Comparison of ENCODE assay signal across 9 mouse cellular contexts in the genomic region with DNA sequence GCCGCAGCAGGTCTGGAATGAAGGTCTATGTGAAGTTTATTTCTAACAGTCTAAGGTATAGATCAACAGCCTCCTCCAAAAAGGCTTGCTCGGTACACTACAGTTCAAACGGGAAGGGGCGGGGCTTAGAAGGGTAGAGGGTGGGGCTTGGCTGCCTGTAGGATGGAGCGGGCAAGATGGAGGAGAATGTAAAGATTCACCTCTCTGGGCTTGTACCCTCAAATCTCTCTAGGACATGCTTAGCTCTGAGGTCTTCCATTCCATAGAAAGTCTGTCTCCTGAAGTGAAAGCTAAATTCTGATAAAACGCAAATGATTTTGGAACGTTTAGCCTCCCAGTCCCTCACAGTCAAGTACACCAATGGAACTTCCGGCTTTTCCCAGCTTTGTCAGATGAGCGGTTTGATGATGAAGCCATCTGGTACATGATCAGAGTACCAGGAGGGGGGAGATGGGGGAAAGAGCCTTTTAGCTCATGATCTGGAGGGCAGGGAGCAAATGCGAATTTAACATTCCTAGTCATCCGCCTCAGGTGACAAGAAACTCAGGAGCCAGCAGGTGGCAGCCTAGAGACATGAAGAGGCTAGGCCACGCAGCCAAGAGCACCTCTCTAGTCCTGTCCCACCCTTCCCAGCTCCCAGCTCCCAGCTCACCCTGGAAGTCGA. TPM values are rescaled to one million over a fixed set of nuclear protein-coding genes. Genes with fewer than 3 reads are reported as not detected.
DNase-seq lines count a peak whose midpoint lies in the region; ATAC-seq lines count a peak whose summit lies in the region.
"Had no signal": no experiment of that assay in that cellular context is flagged by ENCODE, and none has a peak within 500 bp of the region (broad histone marks: within the 10 kb centered on the region; RNA-seq: fewer than 3 reads in every experiment).

No protein-coding gene starts in this region.

- H3K27me3 ChIP-seq in embryonic facial prominence, embryonic 13.5 days = 0 out of 2 replicates have a peak, but pooled peaks cover 3% of the 10 kb centered on the region
- H3K27me3 ChIP-seq in heart, embryonic 14.5 days (ENCODE audit: control insufficient read depth, insufficient read depth, low read length) = peaks cover 15% of the 10 kb centered on the region; the same call in 1 of the 2 replicates
- H3K27me3 ChIP-seq in neural tube, embryonic 14.5 days (ENCODE audit: control insufficient read depth, insufficient read depth, low read length) = no peaks in the 10 kb centered on the region

- peak overlapping the region; percentile 57 for H3K4me2 ChIP-seq in embryonic facial prominence, embryonic 13.5 days
- H3K4me2 ChIP-seq in heart, embryonic 14.5 days (ENCODE audit: low read length) = peak overlapping the region; percentile 62
- peak overlapping the region; percentile 42; the same call in 1 of the 2 replicates for H3K4me2 ChIP-seq in neural tube, embryonic 14.5 days (ENCODE audit: low read depth, low read length)

- no peaks in the 10 kb centered on the region for H3K36me3 ChIP-seq in embryonic facial prominence, embryonic 13.5 days
- H3K36me3 ChIP-seq in heart, embryonic 14.5 days (ENCODE audit: control insufficient read depth, insufficient read depth, low read length) = no peaks in the 10 kb centered on the region
- no peaks in the 10 kb centered on the region for H3K36me3 ChIP-seq in neural tube, embryonic 14.5 days (ENCODE audit: control insufficient read depth, insufficient read depth, low read length)

- DNase-seq in CD4-positive, CD25-positive, alpha-beta regulatory T cell, adult 2 months (ENCODE audit: low read depth, low spot score) = peak; percentile 91
- peak; percentile 79 for DNase-seq in adrenal gland, postnatal 25 days
- peak; percentile 85 for DNase-seq in kidney, postnatal 14 days
- DNase-seq in lung, adult 18-20 months = peak; percentile 80 to 83
- peak; percentile 81 for DNase-seq in thymus, postnatal 0 days (ENCODE audit: low spot score)

- H3K9ac ChIP-seq in embryonic facial prominence, embryonic 13.5 days = peak overlapping the region; percentile 27; the same call in 1 of the 2 replicates
- H3K9ac ChIP-seq in heart, embryonic 14.5 days (ENCODE audit: low read length) = no peak overlapping the region
- peak overlapping the region; percentile 39; the same call in 1 of the 2 replicates for H3K9ac ChIP-seq in neural tube, embryonic 14.5 days (replicated peaks; ENCODE audit: low read depth, low read length)

- no peaks in the 10 kb centered on the region for H3K9me3 ChIP-seq in embryonic facial prominence, embryonic 13.5 days
- no peaks in the 10 kb centered on the region for H3K9me3 ChIP-seq in heart, embryonic 14.5 days (ENCODE audit: control insufficient read depth, low read length)
- H3K9me3 ChIP-seq in neural tube, embryonic 14.5 days (ENCODE audit: control insufficient read depth, low read length) = no peaks in the 10 kb centered on the region

- no peak overlapping the region for H3K27ac ChIP-seq in embryonic facial prominence, embryonic 13.5 days
- no peak overlapping the region for H3K27ac ChIP-seq in heart, embryonic 14.5 days (replicated peaks in 1 of 2; ENCODE audit: control insufficient read depth in 1 of 2, insufficient read depth in 1 of 2, low read depth in 2 of 2, low read length in 2 of 2)
- no peak overlapping the region for H3K27ac ChIP-seq in neural tube, embryonic 14.5 days (ENCODE audit: low read depth, low read length)

- peaks cover 9% of the 10 kb centered on the region; the same call in 1 of the 2 replicates for H3K4me1 ChIP-seq in embryonic facial prominence, embryonic 13.5 days
- no peaks in the 10 kb centered on the region; a peak in 1 of 4 replicates for H3K4me1 ChIP-seq in heart, embryonic 14.5 days (ENCODE audit: control insufficient read depth in 2 of 2, insufficient read depth in 2 of 2, low read length in 2 of 2)
- no peaks in the 10 kb centered on the region for H3K4me1 ChIP-seq in neural tube, embryonic 14.5 days (ENCODE audit: control insufficient read depth, insufficient read depth, low read length)

- 10% methylated on average over 13 of the region's 13 CpGs for WGBS in embryonic facial prominence, embryonic 13.5 days
- WGBS in heart, embryonic 14.5 days = 8% methylated on average over 13 of the region's 13 CpGs
- WGBS in neural tube, embryonic 14.5 days = 14% methylated on average over 13 of the region's 13 CpGs

- H3K4me3 ChIP-seq in embryonic facial prominence, embryonic 13.5 days = peak overlapping the region; percentile 36
- H3K4me3 ChIP-seq in heart, embryonic 14.5 days (ENCODE audit: control insufficient read depth in 1 of 2, insufficient read depth in 1 of 2, low read depth in 1 of 2, low read length in 2 of 2) = peak overlapping the region; percentile 36 to 37
- peak overlapping the region; percentile 20 for H3K4me3 ChIP-seq in neural tube, embryonic 14.5 days (ENCODE audit: low read depth, low read length)

- peak; percentile 66; the same call in 1 of the 2 replicates for ATAC-seq in embryonic facial prominence, embryonic 13.5 days (ENCODE audit: insufficient number of reproducible peaks, insufficient read depth, low FRiP score, low TSS enrichment, low read depth)
- ATAC-seq in heart, embryonic 14.5 days (ENCODE audit: insufficient number of reproducible peaks, insufficient read depth, low FRiP score, low read depth) = no peak; the same call in 1 of the 2 replicates
- peak; percentile 70; the same call in 1 of the 2 replicates for ATAC-seq in neural tube, embryonic 14.5 days (ENCODE audit: low read depth)

RNA-seq across cellular contexts. Expression of gene Unc119, which starts 17.0 kb away (rescaled TPM):
- total RNA-seq in adrenal gland, postnatal 25 days (2021) = 27.3 and 45.5 TPM in 2 replicates
- polyA plus RNA-seq in embryonic facial prominence, embryonic 13.5 days (2015; fragmentation: Nextera tagmentation; extraction: Ambion mirVana) = 66.7 and 71.4 TPM in 2 replicates
- polyA plus RNA-seq in heart, embryonic 14.5 days (2014; fragmentation: Nextera tagmentation; extraction: Ambion mirVana) = 38.6 and 43.0 TPM in 2 replicates
- polyA plus RNA-seq in neural tube, embryonic 14.5 days (2014; fragmentation: Nextera tagmentation; extraction: Ambion mirVana) = 74.8 and 91.5 TPM in 2 replicates
- polyA plus RNA-seq in thymus, postnatal 0 days (2015; fragmentation: Nextera tagmentation; extraction: Ambion mirVana) = 36.8 and 39.5 TPM in 2 replicates

RNA-seq across cellular contexts. Expression of gene Foxn1, which starts 26.1 kb away (rescaled TPM):
- 0.36 and 0.86 TPM in 2 replicates for total RNA-seq in adrenal gland, postnatal 25 days (2021)
- polyA plus RNA-seq in embryonic facial prominence, embryonic 13.5 days (2015; fragmentation: Nextera tagmentation; extraction: Ambion mirVana) = 0.73 and 1.1 TPM in 2 replicates
- not detected in 2 replicates for polyA plus RNA-seq in heart, embryonic 14.5 days (2014; fragmentation: Nextera tagmentation; extraction: Ambion mirVana)
- not detected in 2 replicates for polyA plus RNA-seq in neural tube, embryonic 14.5 days (2014; fragmentation: Nextera tagmentation; extraction: Ambion mirVana)
- 22.4 and 33.0 TPM in 2 replicates for polyA plus RNA-seq in thymus, postnatal 0 days (2015; fragmentation: Nextera tagmentation; extraction: Ambion mirVana)
- polyA plus RNA-seq: gonadal fat pad, adult 2 months had no signal

RNA-seq across cellular contexts. Expression of gene Pigs, which starts 32.0 kb away (rescaled TPM):
- total RNA-seq in adrenal gland, postnatal 25 days (2021) = 57.0 and 63.2 TPM in 2 replicates
- polyA plus RNA-seq in embryonic facial prominence, embryonic 13.5 days (2015; fragmentation: Nextera tagmentation; extraction: Ambion mirVana) = 75.7 and 79.5 TPM in 2 replicates
- 51.3 and 55.7 TPM in 2 replicates for polyA plus RNA-seq in heart, embryonic 14.5 days (2014; fragmentation: Nextera tagmentation; extraction: Ambion mirVana)
- polyA plus RNA-seq in neural tube, embryonic 14.5 days (2014; fragmentation: Nextera tagmentation; extraction: Ambion mirVana) = 71.4 and 80.0 TPM in 2 replicates
- polyA plus RNA-seq in thymus, postnatal 0 days (2015; fragmentation: Nextera tagmentation; extraction: Ambion mirVana) = 43.9 and 47.9 TPM in 2 replicates

RNA-seq across cellular contexts. Expression of gene Aldoc, which starts 37.5 kb away (rescaled TPM):
- 20.9 and 23.2 TPM in 2 replicates for total RNA-seq in adrenal gland, postnatal 25 days (2021)
- 16.6 and 21.1 TPM in 2 replicates for polyA plus RNA-seq in embryonic facial prominence, embryonic 13.5 days (2015; fragmentation: Nextera tagmentation; extraction: Ambion mirVana)
- polyA plus RNA-seq in heart, embryonic 14.5 days (2014; fragmentation: Nextera tagmentation; extraction: Ambion mirVana) = 28.2 and 30.3 TPM in 2 replicates
- 245 and 350 TPM in 2 replicates for polyA plus RNA-seq in neural tube, embryonic 14.5 days (2014; fragmentation: Nextera tagmentation; extraction: Ambion mirVana)
- 2.3 TPM in 2 replicates for polyA plus RNA-seq in thymus, postnatal 0 days (2015; fragmentation: Nextera tagmentation; extraction: Ambion mirVana)

RNA-seq across cellular contexts. Expression of gene Spag5, which starts 58.9 kb away (rescaled TPM):
- total RNA-seq in adrenal gland, postnatal 25 days (2021) = 9.5 and 10.7 TPM in 2 replicates
- polyA plus RNA-seq in embryonic facial prominence, embryonic 13.5 days (2015; fragmentation: Nextera tagmentation; extraction: Ambion mirVana) = 36.4 and 44.3 TPM in 2 replicates
- polyA plus RNA-seq in heart, embryonic 14.5 days (2014; fragmentation: Nextera tagmentation; extraction: Ambion mirVana) = 23.6 and 25.0 TPM in 2 replicates
- 3.4 and 3.5 TPM in 2 replicates for polyA plus RNA-seq in neural tube, embryonic 14.5 days (2014; fragmentation: Nextera tagmentation; extraction: Ambion mirVana)
- polyA plus RNA-seq in thymus, postnatal 0 days (2015; fragmentation: Nextera tagmentation; extraction: Ambion mirVana) = 28.0 and 31.5 TPM in 2 replicates

Comparison
In these comparisons a context has a peak if more than half of its experiments do, and no peak if none do; other contexts are left out.
1. RNA of gene Foxn1, which starts 26.1 kb away (polyA plus RNA-seq): 22.4 to 33.0 TPM in thymus, postnatal 0 days; 0.73 to 1.1 TPM in embryonic facial prominence, embryonic 13.5 days, not detected in neural tube, embryonic 14.5 days and not detected in heart, embryonic 14.5 days; every median in the first group is over 10 times any median in the second.
2. Peak in every context shown above with its lines, with median percentiles within 50 percentile points of each other: DNase-seq, H3K4me2 ChIP-seq and H3K4me3 ChIP-seq.